Comparison of ENCODE assay signal across 25 mouse cellular contexts in genomic region chr17:28197646-28198045, GRCm38 (mm10). TPM values are rescaled to one million over a fixed set of nuclear protein-coding genes. Genes with fewer than 3 reads are reported as not detected.
DNase-seq lines count a peak whose midpoint lies in the region; ATAC-seq and TF ChIP-seq lines count a peak whose summit lies in the region.
"Had no signal": no experiment of that assay in that cellular context is flagged by ENCODE, and none has a peak within 500 bp of the region (broad histone marks: within the 10 kb centered on the region; RNA-seq: fewer than 3 reads in every experiment).

No protein-coding gene starts in this region.

- H3K27me3 ChIP-seq in hindbrain, embryonic 13.5 days: no peaks in the 10 kb centered on the region
- H3K27me3 ChIP-seq in hindbrain, postnatal 0 days (ENCODE audit: insufficient read depth, low read length): no peaks in the 10 kb centered on the region
- H3K27me3 ChIP-seq in midbrain, embryonic 11.5 days (ENCODE audit: control insufficient read depth, insufficient read depth, low read length): no peaks in the 10 kb centered on the region
- H3K27me3 ChIP-seq in midbrain, postnatal 0 days (ENCODE audit: insufficient read depth, low read length): no peaks in the 10 kb centered on the region
- H3K27me3 ChIP-seq: forebrain, embryonic 15.5 days; heart, embryonic 12.5 days; hindbrain, embryonic 12.5 days; limb, embryonic 13.5 days; liver, embryonic 13.5 days; lung, embryonic 15.5 days; midbrain, embryonic 13.5 days; neural tube, embryonic 13.5 days; Patski had no signal

- no peak overlapping the region for H3K4me2 ChIP-seq in hindbrain, embryonic 13.5 days
- H3K4me2 ChIP-seq in hindbrain, postnatal 0 days (ENCODE audit: low read depth, low read length): no peak overlapping the region
- no peak overlapping the region for H3K4me2 ChIP-seq in midbrain, embryonic 11.5 days
- H3K4me2 ChIP-seq in midbrain, postnatal 0 days (ENCODE audit: low read depth, low read length, poor library complexity, severe bottlenecking): no peak overlapping the region
- H3K4me2 ChIP-seq: forebrain, embryonic 15.5 days; heart, embryonic 12.5 days; hindbrain, embryonic 12.5 days; limb, embryonic 13.5 days; liver, embryonic 13.5 days; lung, embryonic 15.5 days; midbrain, embryonic 13.5 days; neural tube, embryonic 13.5 days had no signal

- DNase-seq in adrenal gland, postnatal 36 days: peak; percentile 33 to 55
- no peak for DNase-seq in adrenal gland, adult 18-20 months (ENCODE audit: low spot score in 2 of 2)
- DNase-seq in hindbrain, postnatal 0 days (ENCODE audit: low spot score): no peak
- peak; percentile 19 to 59 for DNase-seq in kidney, postnatal 25 days
- no peak for DNase-seq in kidney, adult 18-20 months
- DNase-seq in midbrain, embryonic 11.5 days (ENCODE audit: low spot score, missing footprints): peak; percentile 39
- DNase-seq in midbrain, postnatal 0 days (ENCODE audit: low spot score): no peak
- DNase-seq: cerebellum, adult 11-12 months; cerebellum, postnatal 25 days; embryo, embryonic 11 days; gastrocnemius, postnatal 10 days; heart, postnatal 10 days; liver, embryonic 13.5 days had no signal

- peaks cover 91% of the 10 kb centered on the region for H3K36me3 ChIP-seq in hindbrain, embryonic 13.5 days
- peaks cover 59% of the 10 kb centered on the region for H3K36me3 ChIP-seq in hindbrain, postnatal 0 days (ENCODE audit: insufficient read depth, low read length)
- H3K36me3 ChIP-seq in midbrain, embryonic 11.5 days (ENCODE audit: control insufficient read depth, insufficient read depth, low read length): peaks cover 21% of the 10 kb centered on the region
- peaks cover 81% of the 10 kb centered on the region for H3K36me3 ChIP-seq in midbrain, postnatal 0 days (ENCODE audit: insufficient read depth, low read length)

- peak overlapping the region; percentile 13; the same call in 1 of the 2 replicates for H3K9ac ChIP-seq in hindbrain, embryonic 13.5 days
- no peak overlapping the region for H3K9ac ChIP-seq in hindbrain, postnatal 0 days (replicated peaks; ENCODE audit: low read length)
- no peak overlapping the region for H3K9ac ChIP-seq in midbrain, embryonic 11.5 days (ENCODE audit: low read length)
- no peak overlapping the region for H3K9ac ChIP-seq in midbrain, postnatal 0 days (replicated peaks; ENCODE audit: low read length, poor library complexity, severe bottlenecking)
- H3K9ac ChIP-seq: forebrain, embryonic 15.5 days; heart, embryonic 12.5 days; hindbrain, embryonic 12.5 days; liver, embryonic 13.5 days; lung, embryonic 15.5 days; midbrain, embryonic 13.5 days; neural tube, embryonic 13.5 days had no signal

- no peak overlapping the region for H3K4me3 ChIP-seq in hindbrain, embryonic 13.5 days
- no peak overlapping the region for H3K4me3 ChIP-seq in hindbrain, postnatal 0 days (ENCODE audit: low read length)
- no peak overlapping the region for H3K4me3 ChIP-seq in midbrain, embryonic 11.5 days (ENCODE audit: low read depth, low read length)
- H3K4me3 ChIP-seq in midbrain, postnatal 0 days (ENCODE audit: low read depth, low read length): no peak overlapping the region
- H3K4me3 ChIP-seq: forebrain, embryonic 15.5 days; heart, embryonic 12.5 days; hindbrain, embryonic 12.5 days; limb, embryonic 13.5 days; liver, embryonic 13.5 days; lung, embryonic 15.5 days; midbrain, embryonic 13.5 days; neural tube, embryonic 13.5 days had no signal

- no peaks in the 10 kb centered on the region for H3K9me3 ChIP-seq in hindbrain, embryonic 13.5 days
- no peaks in the 10 kb centered on the region for H3K9me3 ChIP-seq in hindbrain, postnatal 0 days (ENCODE audit: low read length)
- no peaks in the 10 kb centered on the region for H3K9me3 ChIP-seq in midbrain, embryonic 11.5 days (ENCODE audit: control insufficient read depth, low read length)
- H3K9me3 ChIP-seq in midbrain, postnatal 0 days (ENCODE audit: low read length): no peaks in the 10 kb centered on the region
- H3K9me3 ChIP-seq: forebrain, embryonic 15.5 days; G1E; heart, embryonic 12.5 days; hindbrain, embryonic 12.5 days; limb, embryonic 13.5 days; liver, embryonic 13.5 days; lung, embryonic 15.5 days; midbrain, embryonic 13.5 days; neural tube, embryonic 13.5 days had no signal

- no peak for TF ChIP-seq CTCF in hindbrain, postnatal 0 days (IDR thresholded peaks at IDR 0.05; ENCODE audit: low read depth)
- no peak for TF ChIP-seq CTCF in midbrain, postnatal 0 days (IDR thresholded peaks at IDR 0.05)

- ATAC-seq in hindbrain, embryonic 13.5 days (ENCODE audit: low FRiP score): no peak
- ATAC-seq in hindbrain, postnatal 0 days: no peak
- no peak for ATAC-seq in midbrain, embryonic 11.5 days (ENCODE audit: low FRiP score)
- no peak for ATAC-seq in midbrain, postnatal 0 days (ENCODE audit: low FRiP score)
- ATAC-seq: forebrain, embryonic 15.5 days; inflammation-experienced regulatory T-cells, adult 6 months; midbrain, embryonic 13.5 days; Patski had no signal

- 71% methylated on average over 18 of the region's 18 CpGs for WGBS in hindbrain, embryonic 13.5 days
- 64% methylated on average over 18 of the region's 18 CpGs for WGBS in hindbrain, postnatal 0 days
- WGBS in midbrain, embryonic 11.5 days: 77% methylated on average over 18 of the region's 18 CpGs
- 79% methylated on average over 18 of the region's 18 CpGs for WGBS in midbrain, postnatal 0 days

- no peak overlapping the region for H3K27ac ChIP-seq in hindbrain, embryonic 13.5 days
- H3K27ac ChIP-seq in hindbrain, postnatal 0 days: no peak overlapping the region
- H3K27ac ChIP-seq in midbrain, embryonic 11.5 days (ENCODE audit: low read depth, low read length): no peak overlapping the region
- H3K27ac ChIP-seq in midbrain, postnatal 0 days (ENCODE audit: low read depth, low read length): no peak overlapping the region
- H3K27ac ChIP-seq: forebrain, embryonic 15.5 days; hindbrain, embryonic 12.5 days; limb, embryonic 13.5 days; liver, embryonic 13.5 days; lung, embryonic 15.5 days; midbrain, embryonic 13.5 days had no signal

- H3K4me1 ChIP-seq in hindbrain, embryonic 13.5 days (replicated peaks): peaks cover 5% of the 10 kb centered on the region; the same call in 1 of the 2 replicates
- H3K4me1 ChIP-seq in hindbrain, postnatal 0 days (ENCODE audit: insufficient read depth, low read length): no peaks in the 10 kb centered on the region
- no peaks in the 10 kb centered on the region for H3K4me1 ChIP-seq in midbrain, embryonic 11.5 days (ENCODE audit: control insufficient read depth, insufficient read depth, low read length)
- H3K4me1 ChIP-seq in midbrain, postnatal 0 days (ENCODE audit: insufficient read depth, low read length): no peaks in the 10 kb centered on the region
- H3K4me1 ChIP-seq: forebrain, embryonic 15.5 days; heart, embryonic 12.5 days; hindbrain, embryonic 12.5 days; limb, embryonic 13.5 days; liver, embryonic 13.5 days; midbrain, embryonic 13.5 days had no signal

RNA-seq across cellular contexts. Expression of gene Def6, which starts 9.9 kb away (rescaled TPM):
- 1 to 10 TPM; 1.4 to 1.5 TPM for total RNA-seq in adrenal gland, postnatal 36 days (2021)
- 1 to 10 TPM; 1.2 to 1.3 TPM for total RNA-seq in adrenal gland, adult 18-20 months (2021)
- polyA plus RNA-seq in hindbrain, embryonic 13.5 days (2015; fragmentation: Nextera tagmentation; extraction: Ambion mirVana): 5.8 and 6.6 TPM in 2 replicates
- 5.4 and 13.0 TPM in 2 replicates for total RNA-seq in hindbrain, postnatal 0 days (2014; rRNA removed)
- 7.8 and 9.9 TPM in 2 replicates for polyA plus RNA-seq in hindbrain, postnatal 0 days (2015; fragmentation: Nextera tagmentation; extraction: Ambion mirVana)
- polyA plus RNA-seq in midbrain, embryonic 11.5 days (2014; fragmentation: Nextera tagmentation; extraction: Ambion mirVana): 1.7 and 1.8 TPM in 2 replicates
- 6.7 and 8.5 TPM in 2 replicates for total RNA-seq in midbrain, postnatal 0 days (2014; rRNA removed)
- polyA plus RNA-seq in midbrain, postnatal 0 days (2015; fragmentation: Nextera tagmentation; extraction: Ambion mirVana): 7.4 and 8.3 TPM in 2 replicates

RNA-seq across cellular contexts. Expression of gene Zfp523, which starts 20.7 kb away (rescaled TPM):
- total RNA-seq in adrenal gland, postnatal 36 days (2021): 10 to 100 TPM; 36.9 to 37.1 TPM
- total RNA-seq in adrenal gland, adult 18-20 months (2021): 10 to 100 TPM; 36.1 to 36.5 TPM
- polyA plus RNA-seq in hindbrain, embryonic 13.5 days (2015; fragmentation: Nextera tagmentation; extraction: Ambion mirVana): 40.2 and 41.6 TPM in 2 replicates
- total RNA-seq in hindbrain, postnatal 0 days (2014; rRNA removed): 76.0 and 78.3 TPM in 2 replicates
- polyA plus RNA-seq in hindbrain, postnatal 0 days (2015; fragmentation: Nextera tagmentation; extraction: Ambion mirVana): 37.7 and 39.3 TPM in 2 replicates
- polyA plus RNA-seq in midbrain, embryonic 11.5 days (2014; fragmentation: Nextera tagmentation; extraction: Ambion mirVana): 24.6 and 30.2 TPM in 2 replicates
- 65.4 and 81.7 TPM in 2 replicates for total RNA-seq in midbrain, postnatal 0 days (2014; rRNA removed)
- polyA plus RNA-seq in midbrain, postnatal 0 days (2015; fragmentation: Nextera tagmentation; extraction: Ambion mirVana): 38.7 and 40.0 TPM in 2 replicates

RNA-seq across cellular contexts. Expression of gene Ppard, which starts 34.9 kb away (rescaled TPM):
- 10 to 100 TPM; 40.1 to 66.6 TPM for total RNA-seq in adrenal gland, postnatal 36 days (2021)
- total RNA-seq in adrenal gland, adult 18-20 months (2021): 10 to 100 TPM; 70.6 to 70.7 TPM
- 1.5 and 2.1 TPM in 2 replicates for polyA plus RNA-seq in hindbrain, embryonic 13.5 days (2015; fragmentation: Nextera tagmentation; extraction: Ambion mirVana)
- total RNA-seq in hindbrain, postnatal 0 days (2014; rRNA removed): 16.4 and 16.6 TPM in 2 replicates
- polyA plus RNA-seq in hindbrain, postnatal 0 days (2015; fragmentation: Nextera tagmentation; extraction: Ambion mirVana): 1.4 and 1.7 TPM in 2 replicates
- 1.7 and 1.8 TPM in 2 replicates for polyA plus RNA-seq in midbrain, embryonic 11.5 days (2014; fragmentation: Nextera tagmentation; extraction: Ambion mirVana)
- total RNA-seq in midbrain, postnatal 0 days (2014; rRNA removed): 7.7 and 10.1 TPM in 2 replicates
- 1.2 and 1.5 TPM in 2 replicates for polyA plus RNA-seq in midbrain, postnatal 0 days (2015; fragmentation: Nextera tagmentation; extraction: Ambion mirVana)

RNA-seq across cellular contexts. Expression of gene Scube3, which starts 55.7 kb away (rescaled TPM):
- total RNA-seq in adrenal gland, postnatal 36 days (2021): 10 to 100 TPM; 14.5 to 16.0 TPM
- total RNA-seq in adrenal gland, adult 18-20 months (2021): 1 to 10 TPM; 4.8 to 9.3 TPM
- 5.1 and 5.7 TPM in 2 replicates for polyA plus RNA-seq in hindbrain, embryonic 13.5 days (2015; fragmentation: Nextera tagmentation; extraction: Ambion mirVana)
- 10.7 and 10.9 TPM in 2 replicates for total RNA-seq in hindbrain, postnatal 0 days (2014; rRNA removed)
- 2.1 TPM in 2 replicates for polyA plus RNA-seq in hindbrain, postnatal 0 days (2015; fragmentation: Nextera tagmentation; extraction: Ambion mirVana)
- polyA plus RNA-seq in midbrain, embryonic 11.5 days (2014; fragmentation: Nextera tagmentation; extraction: Ambion mirVana): 10.1 and 10.2 TPM in 2 replicates
- 19.9 and 24.7 TPM in 2 replicates for total RNA-seq in midbrain, postnatal 0 days (2014; rRNA removed)
- polyA plus RNA-seq in midbrain, postnatal 0 days (2015; fragmentation: Nextera tagmentation; extraction: Ambion mirVana): 3.1 and 3.9 TPM in 2 replicates
- total RNA-seq: granulocyte monocyte progenitor cell, adult 5-6 weeks had no signal
- polyA plus RNA-seq: G1E; inflammation-experienced regulatory T-cells, adult 6 months had no signal

Comparison
In these comparisons a context has a peak if more than half of its experiments do, and no peak if none do; other contexts are left out.
1. DNase-seq: peak in adrenal gland, postnatal 36 days (2 of 2), kidney, postnatal 25 days (2 of 2) and midbrain, embryonic 11.5 days (single experiment); none in adrenal gland, adult 18-20 months (0 of 2), hindbrain, postnatal 0 days (single experiment), kidney, adult 18-20 months (single experiment) and midbrain, postnatal 0 days (single experiment).